Mouse (Mus musculus) gastrocnemius, postnatal 14 days (tissue): ENCODE measurements around the gene Neto2. TPM values are rescaled to one million over a fixed set of nuclear protein-coding genes. Genes with fewer than 3 reads are reported as not detected.

ENCODE experiments used
- DNase-seq: peaks from one replicate; pipeline ENCODE4 v3.0.0; 2021; ENCODE audit warnings: mixed read lengths
- intact Hi-C: fragments of 180-260 bp; cut with DNase I; formaldehyde crosslinking; loops from one replicate; pipeline ENCODE4 v1.15.1; 2025; ENCODE audit warnings: low total_unique reads
- microRNA-seq, 2 experiments: library from miRNA; unstranded; fragments of <30 nt; microRNA quantifications; one replicate each; pipeline ENCODE4 v1.2.0; 2021
- total RNA-seq, 2 experiments: library from RNA; stranded (reverse); gene quantifications; 2 replicates each; pipeline ENCODE4 v1.2.3; 2021

The Neto2 gene
- total RNA-seq, 2 experiments from 2014 or later: 1.8 to 3.2 TPM

DNA sequence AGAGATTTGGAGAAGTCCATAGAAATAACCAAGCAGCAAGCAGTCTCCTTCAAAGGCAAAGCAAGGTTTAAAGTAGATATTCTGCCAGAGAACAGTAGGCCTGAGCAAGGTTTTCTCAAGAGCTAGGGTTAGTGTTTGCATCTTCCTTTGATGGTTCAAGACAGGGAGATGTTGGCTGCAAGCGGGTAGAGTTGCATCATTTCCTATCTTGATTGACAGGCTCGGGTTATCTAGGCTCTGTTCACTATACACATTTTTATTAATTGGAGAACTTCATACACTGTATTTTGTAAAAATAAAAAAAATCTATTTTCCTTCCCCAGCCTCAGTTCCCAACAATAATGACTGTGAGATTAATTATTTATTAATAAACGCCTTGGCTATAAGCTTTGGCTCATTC lies 94.2 kb downstream of the Neto2 start:
- DNase-seq: no peak
- intact Hi-C loops: no loop called here

DNA sequence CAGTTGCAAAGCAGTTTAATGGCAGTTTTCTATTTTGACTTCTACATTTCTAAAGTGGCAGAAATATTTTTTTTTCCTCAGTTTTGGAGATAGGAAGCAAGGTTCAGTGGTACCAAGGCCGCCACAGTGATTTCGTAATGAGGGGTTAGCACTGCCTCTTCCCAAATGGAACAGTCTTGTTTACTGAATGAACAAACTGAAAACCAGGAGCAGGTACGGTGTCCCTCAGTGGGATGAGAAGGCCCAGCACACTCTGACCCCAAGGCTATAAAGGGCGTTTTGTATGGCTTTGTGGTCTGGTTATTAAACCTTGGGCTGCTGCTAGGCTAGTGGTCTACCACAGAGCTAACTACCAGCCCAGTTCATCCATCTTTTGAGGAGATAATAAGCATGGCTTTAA lies 96.5 kb downstream of the Neto2 start:
- DNase-seq: no peak
- intact Hi-C loops: loop anchor here (5.0 kb wide), 1 partner anchor 63 kb away; no protein-coding TSS in a partner anchor

DNA sequence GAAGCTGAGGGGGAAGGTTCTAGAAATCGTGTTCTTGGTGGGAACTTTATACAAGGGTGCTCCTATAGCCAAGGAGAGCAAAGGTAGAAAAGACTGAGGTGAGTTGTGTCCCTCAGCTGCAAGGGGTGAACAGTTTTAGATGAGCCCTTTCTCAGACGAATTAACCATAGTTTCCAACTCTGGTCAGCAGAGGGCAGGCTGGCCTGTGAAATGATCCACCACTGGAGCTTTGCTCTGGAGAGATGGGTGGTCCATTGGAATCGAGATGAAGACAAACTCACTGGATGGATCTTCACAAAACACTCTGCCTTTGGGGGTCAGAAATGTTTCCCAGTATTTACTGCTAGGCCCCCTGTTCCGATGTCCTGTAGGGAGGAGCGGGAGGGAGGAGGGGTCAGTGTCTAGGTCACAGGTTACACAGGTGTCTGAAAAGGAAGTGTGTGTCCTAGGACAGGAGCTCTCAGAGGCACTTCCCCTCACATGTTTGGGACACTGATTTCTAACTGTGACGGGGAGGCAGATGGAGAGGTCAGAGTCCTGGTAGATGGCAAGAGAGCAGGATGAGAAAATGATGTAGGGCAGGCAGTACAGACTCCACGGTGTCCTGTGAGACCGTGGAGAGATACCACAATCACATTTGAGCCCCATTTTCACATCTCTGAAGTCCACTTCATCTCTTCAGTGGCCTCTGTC lies 97.4 kb downstream of the Neto2 start:
- intact Hi-C loops: loop anchor here (5.0 kb wide), 1 partner anchor 64 kb away; no protein-coding TSS in a partner anchor
- peak; percentile 38 for DNase-seq

DNA sequence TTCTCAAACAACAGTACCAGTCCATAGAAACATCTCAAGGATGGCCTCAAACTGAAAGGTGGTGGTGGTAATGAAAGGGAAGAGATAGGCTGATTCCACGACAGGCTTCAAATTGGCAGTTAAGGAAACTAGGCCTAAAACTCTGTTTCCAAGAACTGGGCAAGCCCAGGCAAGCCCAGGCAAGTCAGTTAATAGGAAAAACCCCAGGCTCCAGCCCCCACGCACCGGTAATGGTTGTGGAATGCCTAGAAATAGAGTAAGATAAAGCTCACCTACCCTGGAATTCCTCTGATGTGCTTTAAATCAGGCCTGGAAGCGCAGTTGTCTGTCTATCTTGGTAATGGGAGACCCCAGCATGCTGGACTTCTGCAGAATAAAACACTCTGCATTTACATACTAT lies 98.0 kb downstream of the Neto2 start:
- intact Hi-C loops: loop anchor here (5.0 kb wide), 1 partner anchor 65 kb away; no protein-coding TSS in a partner anchor
- no peak for DNase-seq

DNA sequence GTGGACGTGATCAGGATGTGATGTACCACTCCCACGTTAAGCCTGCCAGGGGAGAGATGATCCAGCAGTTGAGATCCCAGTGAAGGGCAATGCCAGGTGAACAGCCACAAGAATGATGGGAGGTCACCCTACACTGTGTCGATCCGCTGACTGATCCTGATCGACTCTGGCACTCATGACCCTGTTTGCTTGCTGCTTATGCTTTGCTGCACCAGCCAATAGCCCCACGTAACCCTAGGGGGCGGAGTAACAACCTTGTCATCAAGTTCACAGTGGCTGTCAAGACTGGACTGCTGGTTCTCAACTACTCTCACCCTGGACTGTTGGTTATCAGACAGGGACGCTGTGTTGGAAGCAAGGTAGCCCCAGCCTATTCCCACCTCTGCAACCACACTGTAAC lies 99.0 kb downstream of the Neto2 start:
- no peak for DNase-seq
- intact Hi-C loops: loop anchor here (5.0 kb wide), 1 partner anchor 66 kb away; no protein-coding TSS in a partner anchor

DNA sequence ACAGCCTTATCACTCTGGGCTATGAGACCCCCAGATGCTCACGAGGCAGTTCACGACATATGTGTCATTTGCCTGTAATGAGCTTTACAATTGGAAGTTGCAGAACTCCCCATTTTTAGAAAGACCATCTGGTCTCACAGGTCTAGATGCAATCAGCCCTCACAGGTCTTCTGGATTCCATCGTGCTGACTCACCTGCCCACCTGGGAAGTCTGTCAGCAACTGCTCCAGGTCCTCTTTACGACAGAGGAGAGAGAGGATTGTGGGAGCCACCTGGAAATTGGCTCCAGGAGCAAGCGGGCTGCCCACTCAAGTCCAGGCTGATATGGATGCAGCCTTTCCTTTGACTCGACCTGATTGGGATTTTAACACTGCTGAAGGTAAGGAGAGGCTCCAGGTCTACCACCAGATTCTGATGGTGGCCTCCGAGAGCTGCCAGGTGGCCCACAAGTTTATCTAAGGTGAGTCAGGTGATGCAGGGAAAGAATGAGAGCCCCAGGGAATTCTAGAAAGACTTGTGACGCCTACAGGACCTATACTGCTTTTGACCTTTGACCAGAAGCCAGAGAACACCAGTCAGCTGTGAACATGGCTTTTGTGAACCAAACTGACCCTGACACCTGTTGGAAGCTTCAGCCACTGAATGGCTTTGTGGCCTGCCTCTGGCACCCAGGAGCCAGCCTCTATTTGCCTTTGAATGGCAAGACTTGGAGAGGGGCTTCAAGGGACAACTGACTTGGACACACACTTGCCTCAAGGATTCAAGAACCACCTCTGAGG lies 103.1 kb downstream of the Neto2 start:
- DNase-seq: no peak
- intact Hi-C loops: no loop called here

DNA sequence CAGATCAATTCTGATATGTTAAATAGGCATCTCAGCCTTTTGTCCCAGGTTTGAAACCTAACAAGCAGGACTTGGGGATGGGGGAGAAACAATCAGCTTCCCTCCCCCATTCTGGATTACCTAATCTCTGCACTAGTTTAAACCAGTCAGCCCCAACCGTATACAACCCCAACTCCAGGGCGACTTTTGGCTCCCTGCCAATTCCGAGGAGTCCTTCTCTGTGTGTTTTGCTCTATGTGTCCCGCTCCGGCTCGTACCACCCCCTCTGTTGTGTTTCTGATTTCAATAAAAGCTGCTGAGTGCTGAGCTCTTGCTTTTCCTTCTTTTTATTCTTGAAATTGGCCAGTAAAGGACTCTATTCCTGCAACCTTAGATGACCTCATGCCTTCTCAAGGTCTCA lies 105.3 kb downstream of the Neto2 start:
- intact Hi-C loops: no loop called here
- no peak for DNase-seq

DNA sequence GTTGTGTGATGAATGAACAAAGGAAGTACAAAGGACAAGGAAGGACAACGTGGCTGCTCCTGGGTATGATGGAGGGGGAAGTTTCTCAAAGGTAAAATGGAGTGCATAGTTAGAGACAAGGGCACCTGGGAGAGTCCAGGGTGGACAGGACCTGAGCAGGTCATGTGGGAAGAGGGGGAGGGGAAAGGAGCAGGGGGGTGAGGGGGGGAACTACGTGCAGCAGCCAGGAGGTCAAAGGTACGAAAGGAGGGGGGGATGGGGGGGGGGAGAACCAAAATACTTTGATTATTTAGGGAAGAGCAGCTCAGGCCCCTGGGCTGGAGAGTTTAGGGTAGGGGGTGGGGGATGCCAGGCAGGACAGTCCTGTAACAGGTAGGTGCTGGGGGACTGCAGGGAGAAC lies 105.7 kb downstream of the Neto2 start:
- intact Hi-C loops: no loop called here
- DNase-seq: no peak

DNA sequence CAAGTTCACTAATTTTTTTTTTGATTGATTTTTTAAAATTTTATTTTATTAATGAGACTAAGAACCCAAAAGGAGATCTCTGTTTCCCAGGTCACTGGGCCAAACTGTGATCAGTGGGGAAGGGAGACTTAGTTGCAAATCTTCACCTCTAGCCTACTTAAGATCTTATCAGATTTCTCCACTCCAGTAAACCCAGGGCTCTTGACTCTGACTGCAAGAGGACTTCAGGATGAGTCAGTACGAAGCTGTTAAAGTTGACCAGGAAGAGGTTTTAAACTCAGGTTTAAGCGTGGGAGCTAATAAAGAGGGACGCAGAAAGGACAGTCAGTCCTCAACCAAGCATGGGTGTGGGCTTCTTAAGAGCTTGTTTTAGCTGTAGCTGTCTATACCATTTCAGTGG lies 107.4 kb downstream of the Neto2 start:
- intact Hi-C loops: no loop called here
- DNase-seq: no peak

DNA sequence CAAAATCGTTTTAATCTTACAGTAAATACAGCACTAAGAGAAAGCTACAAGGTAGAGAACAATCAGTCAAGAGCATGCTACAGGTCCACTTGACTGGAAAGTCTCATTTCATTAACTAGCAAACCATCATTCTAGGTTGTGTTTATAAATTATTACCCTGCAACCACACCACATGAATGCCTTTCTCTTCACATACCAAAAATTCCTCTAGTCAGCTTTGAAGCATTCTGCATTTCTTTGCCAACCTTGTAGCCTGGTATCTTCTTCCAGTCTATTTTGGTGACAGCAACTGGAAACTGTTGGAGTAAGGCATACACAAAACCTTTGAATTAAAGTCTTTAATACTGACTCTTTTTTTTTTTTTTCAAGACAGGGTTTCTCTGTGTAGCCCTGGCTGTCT lies 109.2 kb downstream of the Neto2 start:
- intact Hi-C loops: no loop called here
- DNase-seq: no peak

DNA sequence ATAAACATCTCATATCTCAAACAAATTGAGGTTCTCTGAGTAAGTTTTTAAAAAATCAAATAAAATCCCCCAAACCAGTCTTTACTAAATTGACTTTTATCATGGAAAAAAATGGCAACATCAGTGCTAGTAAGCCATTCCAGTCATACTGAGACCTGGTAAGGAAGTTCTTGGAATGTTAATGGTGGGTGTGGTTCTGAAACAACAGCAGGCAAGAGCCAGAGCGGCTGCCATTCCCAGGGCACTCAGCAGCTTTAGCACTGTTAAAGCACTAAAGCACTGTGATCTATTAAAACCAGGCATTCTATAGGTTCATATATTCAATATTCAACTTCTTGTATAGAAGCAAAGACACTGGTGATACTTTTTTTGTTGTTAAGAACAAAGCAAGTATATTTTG lies 110.5 kb downstream of the Neto2 start:
- no peak for DNase-seq
- intact Hi-C loops: no loop called here

DNA sequence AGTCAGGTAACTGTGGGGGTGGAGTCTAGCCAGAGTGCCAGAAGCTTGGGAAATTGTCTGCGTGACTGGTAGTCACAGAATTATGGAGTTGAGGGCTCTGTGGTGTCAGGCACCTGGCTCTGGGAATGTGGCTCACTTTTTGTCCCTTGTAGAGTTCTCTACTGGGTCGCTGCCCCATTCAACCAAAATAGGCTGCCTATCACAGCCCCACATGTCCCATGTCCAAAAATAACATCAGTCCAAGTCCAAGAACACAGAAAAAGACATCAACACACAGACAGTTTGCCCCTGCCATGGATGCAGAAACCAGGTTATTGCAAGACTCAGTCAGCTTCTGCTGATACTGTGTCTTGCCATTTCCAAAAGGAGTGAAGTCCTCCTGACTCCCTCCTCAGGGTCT lies 112.1 kb downstream of the Neto2 start:
- no peak for DNase-seq
- intact Hi-C loops: no loop called here

Small RNAs within 50 kb of the gene (microRNA-seq; reads per million reads assigned to microRNA genes)
- 0 to 2.0 reads per million in 2 experiments for gene Mir8109

Other genes with a start within 250 kb of the Neto2 start
- 100 to 1,000 TPM in 1 of 2 experiments, 10 to 100 TPM in 1; 74.7 to 129 TPM for gene Gpt2, start 208.3 kb downstream of the Neto2 start, total RNA-seq
- 100 to 1,000 TPM; 177 to 178 TPM for gene Dnaja2, start 145.6 kb downstream of the Neto2 start, total RNA-seq
- 10 to 100 TPM; 32.3 to 33.0 TPM for gene Itfg1, start 140.0 kb upstream of the Neto2 start, total RNA-seq
- 100 to 1,000 TPM; 115 to 142 TPM for gene Phkb, start 140.0 kb upstream of the Neto2 start, total RNA-seq